Mouse (Mus musculus) lung, postnatal 0 days (tissue): Measurements from ENCODE around the gene Arhgap10.

Source experiments
- CTCF ChIP-seq: IDR thresholded peaks from 2 replicates; pipeline ENCODE4 v1.5.1; 2016; ENCODE audit warnings: antibody characterized with exemption, mild to moderate bottlenecking
- EP300 ChIP-seq: IDR thresholded peaks from 2 replicates; pipeline ENCODE4 v1.6.1; 2016; ENCODE audit warnings: antibody characterized with exemption, mild to moderate bottlenecking, control low read depth

DNA sequence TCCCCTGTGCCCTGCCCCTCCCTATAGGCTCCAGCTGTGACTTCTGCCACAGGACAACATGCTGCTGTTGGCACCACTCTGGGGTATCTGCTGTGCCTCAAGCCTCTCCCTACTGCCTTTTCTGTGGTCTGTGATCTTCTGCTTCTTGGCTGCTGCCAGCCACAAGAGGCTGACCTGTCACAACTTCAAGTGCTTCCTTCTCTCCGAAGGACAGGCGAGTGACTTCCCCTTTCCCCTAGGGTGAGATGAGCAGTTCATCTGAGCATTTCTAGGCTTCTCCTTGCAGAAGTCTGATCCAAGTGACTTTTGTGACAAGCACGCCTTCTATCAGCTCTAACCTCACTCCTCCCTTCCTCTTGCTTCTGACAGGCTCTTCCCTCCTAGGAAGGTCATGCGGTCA is 34.1 kb downstream of the Arhgap10 start:
- TF ChIP-seq EP300 (no peak), CTCF (no peak)
